In the genomic region with DNA sequence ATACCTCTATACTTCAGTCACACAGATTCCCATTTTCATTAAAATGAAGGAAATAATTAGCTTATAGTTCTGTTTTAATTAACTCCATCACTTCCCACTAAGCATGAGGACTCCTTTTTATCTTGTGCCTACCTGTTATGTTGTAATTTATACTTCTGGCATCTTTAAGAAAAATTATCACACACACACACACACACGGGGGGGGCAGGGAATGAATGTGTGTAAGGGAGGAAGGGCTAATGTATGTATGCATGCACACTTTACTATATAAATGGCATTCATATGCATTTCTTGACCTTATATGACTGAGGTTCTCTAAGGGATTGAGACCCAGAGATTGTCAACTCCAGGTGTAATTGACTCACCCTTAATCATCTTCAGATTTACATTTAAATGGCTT, we compare ENCODE assay signal across 14 mouse cellular contexts.
"Had no signal": no experiment of that assay in that cellular context is flagged by ENCODE, and none has a peak within 500 bp of the region (broad histone marks: within the 10 kb centered on the region; RNA-seq: fewer than 3 reads in every experiment).

No protein-coding gene starts in this region.

- H3K27ac ChIP-seq: kidney, postnatal 0 days; layer of hippocampus, adult 2 months; left cerebral cortex, adult 2 months; liver, embryonic 14.5 days; midbrain, embryonic 12.5 days had no signal

- H3K9me3 ChIP-seq: midbrain, embryonic 12.5 days had no signal

- H3K36me3 ChIP-seq: midbrain, embryonic 12.5 days had no signal

- DNase-seq: kidney, adult 2 months; kidney, postnatal 25 days; layer of hippocampus, postnatal 36 days; lung, adult 2 months; lung, postnatal 14 days; lung, postnatal 4 days; thymus, adult 18-20 months; thymus, postnatal 36 days had no signal

- H3K27me3 ChIP-seq: midbrain, embryonic 12.5 days had no signal

- H3K9ac ChIP-seq: liver, embryonic 14.5 days; midbrain, embryonic 12.5 days had no signal

- H3K4me3 ChIP-seq: layer of hippocampus, adult 2 months; left cerebral cortex, adult 2 months; midbrain, embryonic 12.5 days had no signal

- ATAC-seq: intestine, embryonic 16.5 days had no signal

- H3K4me1 ChIP-seq: midbrain, embryonic 12.5 days had no signal

- H3K4me2 ChIP-seq: midbrain, embryonic 12.5 days had no signal
